Mouse (Mus musculus) G1E (cell line): ENCODE measurements at regions not wholly inside any gene's neighbourhood (a gene's known extent, or its start where the extent isn't known, plus 50 kb on each side); places are given as distances from the start of the nearest gene placed in this dataset.

Experiments
- CTCF ChIP-seq: IDR thresholded peaks from 2 replicates; pipeline ENCODE4 v1.5.1; 2012; ENCODE audit warnings: low read depth, low read length, inconsistent platforms, mixed read lengths
- GATA2 ChIP-seq: IDR thresholded peaks from 2 replicates; pipeline ENCODE4 v1.6.1; 2012; ENCODE audit warnings: low read depth, low read length, inconsistent platforms, borderline replicate concordance
- TAL1 ChIP-seq: conservative IDR thresholded peaks from 2 replicates; pipeline ENCODE4 v1.6.1; 2012; ENCODE audit warnings: low read depth, low read length, inconsistent platforms, mixed read lengths

DNA sequence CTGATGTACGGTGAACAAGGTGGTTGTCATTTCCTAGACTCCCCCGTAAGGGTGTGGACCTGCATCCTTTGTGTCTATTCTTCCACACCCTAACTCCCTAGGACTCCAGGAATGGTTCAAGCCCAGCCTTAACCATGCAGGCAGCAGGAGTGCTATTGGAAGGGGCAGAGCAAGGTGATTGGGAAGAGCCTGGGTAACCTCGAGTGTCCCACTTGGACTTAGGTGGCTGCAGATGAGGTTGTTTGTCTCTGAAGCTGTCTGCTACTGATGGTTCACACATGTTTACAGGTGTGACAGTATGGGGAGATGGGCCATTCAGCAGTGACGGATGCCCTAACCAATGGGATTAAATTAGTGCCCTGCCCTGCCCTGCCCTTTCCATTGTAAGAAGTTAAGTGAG is 207.4 kb downstream of the Zfp326 start:
- TF ChIP-seq CTCF (no peak), TAL1 (no peak), GATA2 (no peak)
